Mouse (Mus musculus) G1E (cell line): ENCODE data around the gene Mrpl38. TPM values are rescaled to one million over a fixed set of nuclear protein-coding genes. Genes with fewer than 3 reads are reported as not detected.
"Not testable (repeated sequence)": the region's sequence is repeated elsewhere in the genome, so short reads cannot be mapped to it uniquely, and the experiment has no call there.

Experiments
- ATAC-seq: 2 replicates; pipeline ENCODE4 v1.8.0; 2016; ENCODE audit warnings: mild to moderate bottlenecking; ENCODE audit not compliant: insufficient number of reproducible peaks, poor library complexity, low FRiP score, severe bottlenecking; ENCODE audit errors: extremely low read depth
- DNase-seq: peaks from one replicate; pipeline ENCODE4 v3.0.0; 2012; ENCODE audit warnings: low spot score
- H3K27me3 ChIP-seq: 2 replicates; pipeline ENCODE4 v1.6.1; 2012; ENCODE audit warnings: mild to moderate bottlenecking, low read length, inconsistent platforms; ENCODE audit not compliant: insufficient read depth
- H3K36me3 ChIP-seq: replicated peaks from 2 replicates; pipeline ENCODE3; 2012; ENCODE audit warnings: mild to moderate bottlenecking, inconsistent platforms
- H3K4me1 ChIP-seq: 2 replicates; pipeline ENCODE4 v1.6.1; 2012; ENCODE audit warnings: low read depth, low read length, inconsistent platforms, mixed read lengths; ENCODE audit not compliant: insufficient read depth
- H3K4me3 ChIP-seq: 2 replicates; pipeline ENCODE4 v1.5.1; 2012; ENCODE audit warnings: low read depth, mild to moderate bottlenecking, inconsistent platforms, low read length, moderate library complexity, mixed read lengths
- H3K9me3 ChIP-seq: replicated peaks from 2 replicates; pipeline ENCODE4 v1.6.1; 2012; ENCODE audit warnings: inconsistent platforms
- CTCF ChIP-seq: IDR thresholded peaks from 2 replicates; pipeline ENCODE4 v1.5.1; 2012; ENCODE audit warnings: low read depth, low read length, inconsistent platforms, mixed read lengths
- GATA1 ChIP-seq: IDR thresholded peaks from 2 replicates; pipeline ENCODE4 v1.6.1; 2012; ENCODE audit warnings: borderline replicate concordance, low read length, inconsistent platforms, mixed read lengths
- GATA2 ChIP-seq: IDR thresholded peaks from 2 replicates; pipeline ENCODE4 v1.6.1; 2012; ENCODE audit warnings: low read depth, low read length, inconsistent platforms, borderline replicate concordance
- POLR2AphosphoS5 ChIP-seq: IDR thresholded peaks from 2 replicates; pipeline ENCODE4 v1.6.1; 2012; ENCODE audit warnings: low read depth, low read length, inconsistent platforms; ENCODE audit not compliant: insufficient replicate concordance
- TAL1 ChIP-seq: conservative IDR thresholded peaks from 2 replicates; pipeline ENCODE4 v1.6.1; 2012; ENCODE audit warnings: low read depth, low read length, inconsistent platforms, mixed read lengths
- polyA plus RNA-seq: library from polyadenylated mRNA; stranded (reverse); fragments of >175 nt; gene quantifications from 2 replicates; pipeline ENCODE4 v1.2.3, GENCODE M21; 2012
- total RNA-seq, 2 experiments: library from RNA; stranded (forward) in 1 of 2; stranded (reverse) in 1 of 2; fragments of 200-1000 nt in 1 of 2; fragments of >200 nt in 1 of 2; fragmentation: Nextera tagmentation in 1 of 2; gene quantifications; 2 replicates each; pipeline ENCODE4 v1.2.3; 2014 to 2017

Gene Mrpl38
- total and polyA plus RNA-seq, 3 experiments, result 38.3 to 144 (median 99.3) TPM

GRCm38 (mm10) chr11:116127986-116128385, 10.7 kb downstream of the Mrpl38 start:
- peaks cover 4% of the 10 kb centered on the region for H3K9me3 ChIP-seq
- TF ChIP-seq CTCF, result no peak
- no peak for TF ChIP-seq GATA1
- no peak for TF ChIP-seq POLR2AphosphoS5
- TF ChIP-seq TAL1, result no peak
- no peak for TF ChIP-seq GATA2
- H3K27me3 ChIP-seq, result peaks cover 31% of the 10 kb centered on the region
- H3K4me3 ChIP-seq, result no peak overlapping the region
- peaks cover 22% of the 10 kb centered on the region for H3K4me1 ChIP-seq
- ATAC-seq (no peak), DNase-seq (no peak)
- H3K36me3 ChIP-seq, result peaks cover 29% of the 10 kb centered on the region

- ATAC-seq (no peak), DNase-seq (no peak)
- peaks cover 22% of the 10 kb centered on the region for H3K4me1 ChIP-seq
- H3K9me3 ChIP-seq, result peaks cover 4% of the 10 kb centered on the region
- H3K27me3 ChIP-seq, result peaks cover 34% of the 10 kb centered on the region
- peaks cover 23% of the 10 kb centered on the region for H3K36me3 ChIP-seq
- H3K4me3 ChIP-seq, result no peak within 1 kb of the TSS; the same call in 1 of the 2 replicates
- TF ChIP-seq TAL1 (no peak), GATA2 (no peak), POLR2AphosphoS5 (no peak), CTCF (no peak), GATA1 (no peak)
These were observed 11.3 kb downstream of the Mrpl38 start, which contains the start of gene Trim47 for GRCm38 (mm10) chr11:116127156-116127980. TSS of gene Trim47 (minus strand) at chr11:116127210.

DNA sequence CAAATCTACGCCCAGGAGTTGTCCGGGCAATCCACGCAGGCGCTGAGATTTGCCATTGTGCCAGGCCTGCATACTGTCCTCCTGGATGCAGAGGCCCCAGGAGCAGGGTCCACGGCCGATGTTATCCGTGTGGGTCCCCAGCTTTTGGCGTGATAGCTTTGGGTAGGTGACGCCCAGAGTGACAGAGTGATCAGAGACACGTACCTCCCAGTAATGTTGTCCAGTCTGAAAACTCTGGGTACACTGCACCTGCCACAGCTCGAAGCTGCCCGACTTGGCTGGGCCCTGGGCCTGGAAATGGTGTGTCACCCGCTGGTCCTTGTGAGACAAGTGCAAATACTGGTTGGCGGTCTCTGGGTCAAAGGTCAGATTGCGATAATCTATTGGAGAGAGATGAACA, 12.4 kb downstream of the Mrpl38 start:
- Histone ChIP-seq H3K4me1 (peaks cover 22% of the 10 kb centered on the region), H3K27me3 (peaks cover 34% of the 10 kb centered on the region), H3K36me3 (peaks cover 12% of the 10 kb centered on the region), H3K4me3 (no peak overlapping the region), H3K9me3 (peaks cover 4% of the 10 kb centered on the region)
- no peak for TF ChIP-seq POLR2AphosphoS5
- no peak for TF ChIP-seq CTCF
- TF ChIP-seq TAL1, result no peak
- no peak for TF ChIP-seq GATA1
- no peak for TF ChIP-seq GATA2
- DNase-seq (no peak), ATAC-seq (no peak)

DNA sequence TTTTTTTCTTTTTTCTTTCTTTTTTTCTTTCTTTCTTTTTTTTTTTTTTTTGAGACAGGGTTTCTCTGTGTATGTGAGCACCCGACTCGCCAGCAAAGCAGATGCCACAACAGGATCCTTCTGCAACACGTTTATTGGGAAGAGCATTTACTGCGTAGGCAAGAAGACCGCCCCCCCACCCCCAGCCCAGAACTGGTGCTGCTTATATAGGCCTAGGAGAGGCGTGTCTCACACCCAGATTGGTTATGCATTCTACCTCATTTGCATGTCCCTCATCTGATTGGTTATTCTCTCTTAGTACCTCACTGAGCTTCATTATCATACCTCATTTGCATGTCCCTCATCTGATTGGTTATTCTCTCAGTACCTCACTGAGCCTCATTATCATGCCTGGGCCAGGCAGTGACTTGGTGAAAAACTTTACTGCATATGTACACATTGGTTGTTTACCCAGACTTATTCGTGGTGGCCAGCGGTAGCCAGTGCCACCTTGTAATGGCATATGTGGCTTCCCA, 16.9 kb downstream of the Mrpl38 start:
- not testable (repeated sequence) for DNase-seq, H3K4me3 ChIP-seq, H3K36me3 ChIP-seq, H3K4me1 ChIP-seq, ATAC-seq, H3K9me3 ChIP-seq
- H3K27me3 ChIP-seq, result peaks cover 19% of the 10 kb centered on the region; the same call in 1 of the 2 replicates

DNA sequence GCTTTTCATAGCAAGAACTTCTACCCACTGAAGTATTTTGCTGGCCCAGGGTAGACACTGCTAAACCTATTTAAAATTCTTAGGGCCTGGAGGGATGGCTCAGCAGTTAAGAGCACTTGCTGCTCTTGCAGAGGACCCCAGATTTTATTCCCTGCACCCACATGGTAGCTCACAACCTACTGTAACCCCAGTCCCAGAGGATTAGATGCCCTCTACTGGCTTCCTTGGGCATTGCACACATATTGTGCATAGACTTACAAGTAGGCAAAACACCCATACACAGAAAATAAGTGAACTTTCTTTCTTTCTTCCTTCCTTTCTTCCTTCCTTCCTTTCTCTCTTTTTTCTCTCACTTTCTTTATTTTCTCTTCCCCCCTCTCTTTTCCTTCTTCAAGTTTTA, 20.8 kb downstream of the Mrpl38 start:
- no peak for ATAC-seq
- H3K27me3 ChIP-seq, result peaks cover 15% of the 10 kb centered on the region; the same call in 1 of the 2 replicates
- no peak overlapping the region for H3K4me3 ChIP-seq
- DNase-seq, result no peak
- TF ChIP-seq GATA2 (no peak), TAL1 (no peak)
- H3K36me3 ChIP-seq, result no peaks in the 10 kb centered on the region
- H3K9me3 ChIP-seq, result no peaks in the 10 kb centered on the region
- H3K4me1 ChIP-seq, result peaks cover 8% of the 10 kb centered on the region

- H3K4me1 ChIP-seq, result peaks cover 8% of the 10 kb centered on the region
- peaks cover 16% of the 10 kb centered on the region; the same call in 1 of the 2 replicates for H3K27me3 ChIP-seq
- no peak overlapping the region for H3K4me3 ChIP-seq
- H3K9me3 ChIP-seq, result no peaks in the 10 kb centered on the region
- no peak for TF ChIP-seq GATA1
- no peaks in the 10 kb centered on the region for H3K36me3 ChIP-seq
- ATAC-seq, result no peak
- no peak for DNase-seq
These were observed 21.4 kb downstream of the Mrpl38 start for GRCm38 (mm10) chr11:116117241-116117640.
